Mouse (Mus musculus): Measurements from ENCODE around the gene Plekhg1. TPM values are rescaled to one million over a fixed set of nuclear protein-coding genes. Genes with fewer than 3 reads are reported as not detected.

Plekhg1 gene
- total and polyA plus RNA-seq, 3 experiments, result 3.6 to 11.0 (median 7.6) TPM

GRCm38 (mm10) chr10:3928008-3928545 is 187.9 kb downstream of the Plekhg1 start:
- no peak for TF ChIP-seq EP300 (IDR thresholded peaks at IDR 0.05; ENCODE audit: insufficient read depth, low read depth, low read length)
- no peak for TF ChIP-seq POLR2A (IDR thresholded peaks at IDR 0.05; ENCODE audit: insufficient read depth, low read depth, low read length)
- TF ChIP-seq CTCF (IDR thresholded peaks at IDR 0.05), result no peak
- Histone ChIP-seq H3K27me3 (ENCODE audit: control insufficient read depth, insufficient read depth, low read length) (no peaks in the 10 kb centered on the region), H3K4me1 (ENCODE audit: control insufficient read depth, insufficient read depth, low read length) (peaks cover 2% of the 10 kb centered on the region), H3K9ac (ENCODE audit: low read depth, low read length) (no peak overlapping the region), H3K4me3 (no peak overlapping the region), H3K79me2 (replicated peaks; ENCODE audit: control insufficient read depth, insufficient read depth, low read length) (no peaks in the 10 kb centered on the region), H3K27ac (no peak overlapping the region), H3K36me3 (ENCODE audit: control insufficient read depth, insufficient read depth, low read length) (peaks cover 4% of the 10 kb centered on the region)
- 86% methylated on average over 4 of the region's 4 CpGs for WGBS
- intact Hi-C loops (cut with DNase I), result no loop called here
- DNase-seq, result no peak

GRCm38 (mm10) chr10:3931831-3932230 is 191.7 kb downstream of the Plekhg1 start:
- no peak overlapping the region for H3K27ac ChIP-seq
- no peaks in the 10 kb centered on the region for H3K27me3 ChIP-seq (ENCODE audit: control insufficient read depth, insufficient read depth, low read length)
- H3K4me1 ChIP-seq (ENCODE audit: control insufficient read depth, insufficient read depth, low read length), result peaks cover 2% of the 10 kb centered on the region
- H3K36me3 ChIP-seq (ENCODE audit: control insufficient read depth, insufficient read depth, low read length), result peaks cover 4% of the 10 kb centered on the region
- H3K79me2 ChIP-seq (replicated peaks; ENCODE audit: control insufficient read depth, insufficient read depth, low read length), result no peaks in the 10 kb centered on the region
- H3K9ac ChIP-seq (ENCODE audit: low read depth, low read length), result no peak overlapping the region
- TF ChIP-seq CTCF (IDR thresholded peaks at IDR 0.05), result no peak
- no peak for TF ChIP-seq EP300 (IDR thresholded peaks at IDR 0.05; ENCODE audit: insufficient read depth, low read depth, low read length)
- TF ChIP-seq POLR2A (IDR thresholded peaks at IDR 0.05; ENCODE audit: insufficient read depth, low read depth, low read length), result no peak
- no peak for DNase-seq
- intact Hi-C loops (cut with DNase I), result no loop called here
- no peak overlapping the region for H3K4me3 ChIP-seq

GRCm38 (mm10) chr10:3933311-3933940 is 193.3 kb downstream of the Plekhg1 start:
- no peak overlapping the region for H3K4me3 ChIP-seq
- WGBS, result 84% methylated on average over 12 of the region's 12 CpGs
- no peak for DNase-seq

GRCm38 (mm10) chr10:3936864-3937263 is 196.7 kb downstream of the Plekhg1 start:
- Histone ChIP-seq H3K4me3 (no peak overlapping the region), H3K27ac (no peak overlapping the region), H3K4me1 (ENCODE audit: control insufficient read depth, insufficient read depth, low read length) (peaks cover 5% of the 10 kb centered on the region), H3K79me2 (replicated peaks; ENCODE audit: control insufficient read depth, insufficient read depth, low read length) (no peaks in the 10 kb centered on the region), H3K27me3 (ENCODE audit: control insufficient read depth, insufficient read depth, low read length) (no peaks in the 10 kb centered on the region), H3K9ac (ENCODE audit: low read depth, low read length) (no peak overlapping the region), H3K36me3 (ENCODE audit: control insufficient read depth, insufficient read depth, low read length) (peaks cover 1% of the 10 kb centered on the region; the same call in 1 of the 2 replicates)
- no peak for TF ChIP-seq POLR2A (IDR thresholded peaks at IDR 0.05; ENCODE audit: insufficient read depth, low read depth, low read length)
- TF ChIP-seq EP300 (IDR thresholded peaks at IDR 0.05; ENCODE audit: insufficient read depth, low read depth, low read length), result no peak
- no peak for TF ChIP-seq CTCF (IDR thresholded peaks at IDR 0.05)
- intact Hi-C loops (cut with DNase I), result no loop called here
- DNase-seq, result no peak

More at GRCm38 (mm10) chr10:3933311-3933940, 193.3 kb downstream of the Plekhg1 start:
- H3K4me1 ChIP-seq (ENCODE audit: control insufficient read depth, insufficient read depth, low read length), result peaks cover 2% of the 10 kb centered on the region
- H3K27ac ChIP-seq, result no peak overlapping the region
- intact Hi-C loops (cut with DNase I), result loop anchor here (1.0 kb wide), 1 partner anchor 35 kb away; no protein-coding TSS in a partner anchor
- H3K9ac ChIP-seq (ENCODE audit: low read depth, low read length), result no peak overlapping the region
- no peak for TF ChIP-seq EP300 (IDR thresholded peaks at IDR 0.05; ENCODE audit: insufficient read depth, low read depth, low read length)
- no peak for TF ChIP-seq CTCF (IDR thresholded peaks at IDR 0.05)
- TF ChIP-seq POLR2A (IDR thresholded peaks at IDR 0.05; ENCODE audit: insufficient read depth, low read depth, low read length), result no peak
- no peaks in the 10 kb centered on the region for H3K79me2 ChIP-seq (replicated peaks; ENCODE audit: control insufficient read depth, insufficient read depth, low read length)
- H3K36me3 ChIP-seq (ENCODE audit: control insufficient read depth, insufficient read depth, low read length), result peaks cover 6% of the 10 kb centered on the region
- no peaks in the 10 kb centered on the region for H3K27me3 ChIP-seq (ENCODE audit: control insufficient read depth, insufficient read depth, low read length)

- TF ChIP-seq EP300 (IDR thresholded peaks at IDR 0.05; ENCODE audit: insufficient read depth, low read depth, low read length) (no peak), CTCF (IDR thresholded peaks at IDR 0.05) (no peak), POLR2A (IDR thresholded peaks at IDR 0.05; ENCODE audit: insufficient read depth, low read depth, low read length) (no peak)
- no peaks in the 10 kb centered on the region for H3K79me2 ChIP-seq (replicated peaks; ENCODE audit: control insufficient read depth, insufficient read depth, low read length)
- H3K27me3 ChIP-seq (ENCODE audit: control insufficient read depth, insufficient read depth, low read length), result no peaks in the 10 kb centered on the region
- no peak overlapping the region; the same call in 1 of the 2 replicates for H3K27ac ChIP-seq
- no peak overlapping the region for H3K4me3 ChIP-seq
- intact Hi-C loops (cut with DNase I), result loop anchor here (2.0 to 5.0 kb wide), 5 partner anchors 107 to 608 kb away; no protein-coding TSS in a partner anchor
- 91% methylated on average over 11 of the region's 11 CpGs for WGBS
- DNase-seq, result no peak
- peaks cover 4% of the 10 kb centered on the region for H3K4me1 ChIP-seq (ENCODE audit: control insufficient read depth, insufficient read depth, low read length)
- peaks cover 1% of the 10 kb centered on the region; the same call in 1 of the 2 replicates for H3K36me3 ChIP-seq (ENCODE audit: control insufficient read depth, insufficient read depth, low read length)
- no peak overlapping the region for H3K9ac ChIP-seq (ENCODE audit: low read depth, low read length)
Measured at GRCm38 (mm10) chr10:3939895-3940595, 199.9 kb downstream of the Plekhg1 start.
